Mouse (Mus musculus) G1E (cell line): ENCODE measurements around the gene Casc3. TPM values are rescaled to one million over a fixed set of nuclear protein-coding genes. Genes with fewer than 3 reads are reported as not detected.
A peak's percentile ranks its signal among the peaks of the same experiment; 100 is the strongest.

ENCODE experiments used
- ATAC-seq: 2 replicates; pipeline ENCODE4 v1.8.0; 2016; ENCODE audit warnings: mild to moderate bottlenecking; ENCODE audit not compliant: insufficient number of reproducible peaks, poor library complexity, low FRiP score, severe bottlenecking; ENCODE audit errors: extremely low read depth
- DNase-seq: peaks from one replicate; pipeline ENCODE4 v3.0.0; 2012; ENCODE audit warnings: low spot score
- H3K27me3 ChIP-seq: 2 replicates; pipeline ENCODE4 v1.6.1; 2012; ENCODE audit warnings: mild to moderate bottlenecking, low read length, inconsistent platforms; ENCODE audit not compliant: insufficient read depth
- H3K36me3 ChIP-seq: replicated peaks from 2 replicates; pipeline ENCODE3; 2012; ENCODE audit warnings: mild to moderate bottlenecking, inconsistent platforms
- H3K4me1 ChIP-seq: 2 replicates; pipeline ENCODE4 v1.6.1; 2012; ENCODE audit warnings: low read depth, low read length, inconsistent platforms, mixed read lengths; ENCODE audit not compliant: insufficient read depth
- H3K4me3 ChIP-seq: 2 replicates; pipeline ENCODE4 v1.5.1; 2012; ENCODE audit warnings: low read depth, mild to moderate bottlenecking, inconsistent platforms, low read length, moderate library complexity, mixed read lengths
- H3K9me3 ChIP-seq: replicated peaks from 2 replicates; pipeline ENCODE4 v1.6.1; 2012; ENCODE audit warnings: inconsistent platforms
- CTCF ChIP-seq: IDR thresholded peaks from 2 replicates; pipeline ENCODE4 v1.5.1; 2012; ENCODE audit warnings: low read depth, low read length, inconsistent platforms, mixed read lengths
- GATA1 ChIP-seq: IDR thresholded peaks from 2 replicates; pipeline ENCODE4 v1.6.1; 2012; ENCODE audit warnings: borderline replicate concordance, low read length, inconsistent platforms, mixed read lengths
- GATA2 ChIP-seq: IDR thresholded peaks from 2 replicates; pipeline ENCODE4 v1.6.1; 2012; ENCODE audit warnings: low read depth, low read length, inconsistent platforms, borderline replicate concordance
- POLR2AphosphoS5 ChIP-seq: IDR thresholded peaks from 2 replicates; pipeline ENCODE4 v1.6.1; 2012; ENCODE audit warnings: low read depth, low read length, inconsistent platforms; ENCODE audit not compliant: insufficient replicate concordance
- TAL1 ChIP-seq: conservative IDR thresholded peaks from 2 replicates; pipeline ENCODE4 v1.6.1; 2012; ENCODE audit warnings: low read depth, low read length, inconsistent platforms, mixed read lengths
- polyA plus RNA-seq: library from polyadenylated mRNA; stranded (reverse); fragments of >175 nt; gene quantifications from 2 replicates; pipeline ENCODE4 v1.2.3, GENCODE M21; 2012
- total RNA-seq, 2 experiments: library from RNA; stranded (forward) in 1 of 2; stranded (reverse) in 1 of 2; fragments of 200-1000 nt in 1 of 2; fragments of >200 nt in 1 of 2; fragmentation: Nextera tagmentation in 1 of 2; gene quantifications; 2 replicates each; pipeline ENCODE4 v1.2.3; 2014 to 2017

Casc3 gene
- total RNA-seq (2014; fragmentation: Nextera tagmentation) (51.8 and 64.6 TPM in 2 replicates), total RNA-seq (2017) (13.9 and 17.8 TPM in 2 replicates), polyA plus RNA-seq (37.4 and 42.7 TPM in 2 replicates)

- H3K9me3 ChIP-seq: no peaks in the 10 kb centered on the region
- ATAC-seq: no peak
- TF ChIP-seq CTCF (no peak), GATA1 (no peak), POLR2AphosphoS5 (no peak), GATA2 (no peak), TAL1 (no peak)
Measured at GRCm38 (mm10) chr11:98804605-98805004, at the start of gene Casc3. Casc3 (plus strand) TSS chr11:98804905.

GRCm38 (mm10) chr11:98755726-98756380 lies 48.9 kb upstream of the Casc3 start:
- Histone ChIP-seq H3K36me3 (peaks cover 77% of the 10 kb centered on the region), H3K9me3 (peaks cover 3% of the 10 kb centered on the region; the same call in 1 of the 2 replicates), H3K27me3 (no peaks in the 10 kb centered on the region), H3K4me3 (peak overlapping the region; percentile 49; the same call in 1 of the 2 replicates), H3K4me1 (peaks cover 66% of the 10 kb centered on the region)
- no peak for TF ChIP-seq POLR2AphosphoS5
- TF ChIP-seq TAL1: peak; percentile 39; the same call in 1 of the 2 replicates
- no peak for TF ChIP-seq GATA1
- DNase-seq (no peak), ATAC-seq (no peak)

More at GRCm38 (mm10) chr11:98804605-98805004, at the start of gene Casc3:
- Histone ChIP-seq H3K36me3 (peaks cover 90% of the 10 kb centered on the region), H3K27me3 (no peaks in the 10 kb centered on the region), H3K4me3 (no peak within 1 kb of the TSS), H3K4me1 (peaks cover 24% of the 10 kb centered on the region)
- DNase-seq: no peak

GRCm38 (mm10) chr11:98756711-98757110 lies 48.0 kb upstream of the Casc3 start:
- Histone ChIP-seq H3K4me3 (no peak overlapping the region), H3K4me1 (peaks cover 59% of the 10 kb centered on the region), H3K9me3 (peaks cover 3% of the 10 kb centered on the region; the same call in 1 of the 2 replicates), H3K36me3 (peaks cover 85% of the 10 kb centered on the region), H3K27me3 (no peaks in the 10 kb centered on the region)
- no peak for ATAC-seq
- no peak for DNase-seq
- TF ChIP-seq POLR2AphosphoS5 (no peak), GATA2 (no peak), CTCF (no peak), GATA1 (no peak)

GRCm38 (mm10) chr11:98761939-98762338 lies 42.8 kb upstream of the Casc3 start:
- no peaks in the 10 kb centered on the region for H3K27me3 ChIP-seq
- peaks cover 90% of the 10 kb centered on the region for H3K36me3 ChIP-seq
- H3K9me3 ChIP-seq: peaks cover 3% of the 10 kb centered on the region; the same call in 1 of the 2 replicates
- no peak overlapping the region for H3K4me3 ChIP-seq
- no peak for DNase-seq
- peaks cover 59% of the 10 kb centered on the region for H3K4me1 ChIP-seq
- ATAC-seq: no peak
- TF ChIP-seq GATA1: no peak
- no peak for TF ChIP-seq GATA2
- TF ChIP-seq POLR2AphosphoS5: no peak
- TF ChIP-seq CTCF: no peak
- no peak for TF ChIP-seq TAL1

GRCm38 (mm10) chr11:98762756-98763501 lies 41.8 kb upstream of the Casc3 start:
- H3K36me3 ChIP-seq: peaks cover 81% of the 10 kb centered on the region
- ATAC-seq: no peak; the same call in 1 of the 2 replicates
- H3K27me3 ChIP-seq: no peaks in the 10 kb centered on the region
- H3K9me3 ChIP-seq: peaks cover 3% of the 10 kb centered on the region; the same call in 1 of the 2 replicates
- peak overlapping the region; percentile 46; the same call in 1 of the 2 replicates for H3K4me3 ChIP-seq
- H3K4me1 ChIP-seq: peaks cover 62% of the 10 kb centered on the region
- no peak for TF ChIP-seq GATA1
- peak; percentile 20; the same call in 1 of the 2 replicates for TF ChIP-seq CTCF
- no peak for DNase-seq

GRCm38 (mm10) chr11:98763502-98763861 lies 41.2 kb upstream of the Casc3 start:
- H3K4me1 ChIP-seq: peaks cover 67% of the 10 kb centered on the region

More at GRCm38 (mm10) chr11:98763502-98763861, 41.2 kb upstream of the Casc3 start:
- ATAC-seq (no peak), DNase-seq (no peak)
- Histone ChIP-seq H3K27me3 (no peaks in the 10 kb centered on the region), H3K36me3 (peaks cover 80% of the 10 kb centered on the region), H3K4me3 (peak overlapping the region; percentile 46; the same call in 1 of the 2 replicates), H3K9me3 (peaks cover 3% of the 10 kb centered on the region; the same call in 1 of the 2 replicates)
- no peak for TF ChIP-seq TAL1
